Mouse (Mus musculus) layer of hippocampus, postnatal 10 days (tissue): ENCODE measurements at regions not wholly inside any gene's neighbourhood (a gene's known extent, or its start where the extent isn't known, plus 50 kb on each side); places are given as distances from the start of the nearest gene placed in this dataset.

ENCODE experiments used
- DNase-seq, 2 experiments: peaks; one replicate each; pipeline ENCODE4 v3.0.0; 2021; ENCODE audit warnings: low spot score in 2 of 2

DNA sequence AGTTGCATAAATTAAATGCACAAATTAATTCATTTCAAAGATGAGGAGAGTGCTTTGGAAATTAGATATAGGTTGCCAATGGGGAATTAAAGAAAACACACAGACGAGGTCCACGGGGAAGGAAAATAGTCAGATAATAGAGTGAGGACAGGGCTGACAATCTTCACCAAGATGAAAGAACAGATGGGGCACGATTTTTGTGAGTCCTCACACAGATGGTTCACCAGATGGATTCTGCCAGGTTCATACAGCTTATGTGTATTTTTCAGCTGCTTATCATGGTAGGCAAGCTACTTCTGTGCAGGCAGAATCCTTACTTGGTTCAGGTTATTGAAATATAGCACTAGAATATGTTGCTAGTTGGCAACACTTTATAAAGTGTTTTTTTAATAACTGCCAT is 1585.4 kb upstream of the Igfbp7 start:
- peak in 1 of 2 experiments; percentile 17 for DNase-seq

- no peak for DNase-seq
These were observed 1581.9 kb upstream of the Igfbp7 start for GRCm38 (mm10) chr5:78989714-78990113.

DNA sequence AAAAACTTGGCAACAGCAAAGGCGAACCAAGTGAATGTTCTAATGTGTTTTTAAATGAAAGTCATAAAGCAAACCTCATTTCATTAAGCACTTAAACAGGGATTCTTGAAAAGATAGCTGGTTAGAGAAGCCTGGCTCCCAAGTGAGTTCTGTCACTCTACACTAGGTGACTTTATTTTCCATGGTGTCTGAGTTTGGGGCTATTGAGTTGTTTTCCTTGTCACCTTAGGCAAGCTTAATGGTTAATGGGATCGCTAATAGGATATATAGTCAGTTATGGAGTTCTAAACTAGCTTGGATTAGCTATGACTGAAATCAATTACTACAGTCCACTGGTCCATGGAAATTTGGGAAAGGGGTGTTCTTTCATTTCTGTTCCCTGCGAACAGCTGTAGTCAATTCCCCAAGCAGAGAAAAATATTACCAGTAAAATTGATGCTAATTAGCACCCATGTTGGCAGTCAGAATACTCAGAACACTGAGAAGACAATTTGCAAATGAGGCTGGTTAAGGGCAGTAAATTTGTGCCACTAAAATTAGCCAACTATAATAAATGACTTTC is 1568.7 kb upstream of the Igfbp7 start:
- DNase-seq: no peak

DNA sequence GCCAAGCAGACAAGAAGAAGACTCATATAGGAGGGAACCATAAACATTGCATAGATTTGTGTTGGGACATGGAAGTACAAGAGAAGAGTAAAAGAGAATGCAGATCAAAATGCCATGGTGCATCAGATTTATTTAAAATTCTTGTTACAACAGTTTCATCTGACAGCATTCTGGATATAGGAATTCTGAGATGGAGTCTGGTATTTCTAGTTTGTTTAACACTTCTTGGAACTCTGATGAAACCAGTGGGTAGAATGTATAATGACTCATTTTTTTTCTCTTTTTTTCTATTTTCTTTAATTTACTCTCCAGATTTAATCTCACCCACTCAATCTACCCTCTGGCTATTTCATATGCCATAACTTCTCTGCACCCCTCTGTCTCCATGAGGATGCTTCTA is 1537.9 kb upstream of the Igfbp7 start:
- no peak for DNase-seq

DNA sequence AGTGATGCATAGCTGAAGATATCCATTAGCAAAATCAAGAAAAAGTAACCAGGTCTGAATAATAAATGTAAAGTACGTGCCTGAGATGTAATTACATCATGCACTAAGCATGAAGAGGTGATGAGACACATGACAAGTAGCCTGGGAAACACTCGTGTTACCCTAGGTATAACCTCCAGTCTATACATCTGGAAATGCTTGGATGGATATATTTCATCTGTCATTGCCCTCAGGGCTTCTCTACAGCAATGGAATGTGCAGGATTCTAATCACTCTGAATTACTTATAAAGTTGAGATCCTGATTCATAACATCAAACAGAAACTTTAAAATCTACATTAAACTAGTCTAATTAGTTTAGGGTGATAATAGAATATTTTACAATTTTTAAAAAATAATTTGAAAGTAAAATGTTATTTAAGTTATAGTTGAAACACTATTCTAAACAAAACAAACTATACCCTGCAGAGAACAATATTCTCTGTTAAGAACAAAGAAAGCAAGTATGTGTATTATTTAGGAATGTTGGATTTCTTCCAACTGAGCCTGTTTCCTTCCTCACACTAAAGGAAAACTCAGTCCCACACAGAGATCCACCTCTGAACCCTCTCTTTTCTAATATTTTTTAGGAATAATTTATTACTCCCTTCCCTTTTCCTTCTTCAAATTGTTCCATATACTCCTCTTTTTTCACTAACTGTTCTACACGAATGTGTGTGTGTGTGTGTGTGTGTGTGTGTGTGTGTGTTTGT is 1514.2 kb upstream of the Igfbp7 start:
- no peak for DNase-seq

DNA sequence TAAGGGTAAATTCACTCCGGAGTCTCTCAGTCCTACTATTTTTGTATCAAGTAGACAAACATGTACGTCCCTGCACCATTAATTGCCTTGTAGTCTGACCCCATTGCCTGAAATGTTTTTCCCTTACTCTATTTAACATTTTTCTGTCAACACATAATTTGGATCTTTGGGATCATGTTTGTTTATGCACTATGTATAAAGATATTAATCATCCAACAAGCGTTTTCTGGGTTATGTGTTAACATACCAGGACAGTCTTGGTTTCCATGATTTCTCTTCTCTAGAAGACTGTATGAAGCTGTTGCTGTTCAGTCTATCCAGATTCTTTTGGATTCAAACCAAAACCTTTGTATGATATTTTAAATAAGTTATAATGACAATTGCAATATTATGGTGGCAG is 1492.3 kb upstream of the Igfbp7 start:
- DNase-seq: no peak

- no peak for DNase-seq
These were observed 1470.9 kb upstream of the Igfbp7 start for GRCm38 (mm10) chr5:78878775-78879174.

- no peak for DNase-seq
These were observed 1437.3 kb upstream of the Igfbp7 start for GRCm38 (mm10) chr5:78845126-78845525.

GRCm38 (mm10) chr5:78797391-78797790 is 1389.5 kb upstream of the Igfbp7 start:
- DNase-seq: no peak
